Mouse (Mus musculus): ENCODE data around the gene Pa2g4. TPM values are rescaled to one million over a fixed set of nuclear protein-coding genes. Genes with fewer than 3 reads are reported as not detected.

Gene Pa2g4
- total and polyA plus RNA-seq, 3 experiments: 232 to 663 (median 298) TPM

DNA sequence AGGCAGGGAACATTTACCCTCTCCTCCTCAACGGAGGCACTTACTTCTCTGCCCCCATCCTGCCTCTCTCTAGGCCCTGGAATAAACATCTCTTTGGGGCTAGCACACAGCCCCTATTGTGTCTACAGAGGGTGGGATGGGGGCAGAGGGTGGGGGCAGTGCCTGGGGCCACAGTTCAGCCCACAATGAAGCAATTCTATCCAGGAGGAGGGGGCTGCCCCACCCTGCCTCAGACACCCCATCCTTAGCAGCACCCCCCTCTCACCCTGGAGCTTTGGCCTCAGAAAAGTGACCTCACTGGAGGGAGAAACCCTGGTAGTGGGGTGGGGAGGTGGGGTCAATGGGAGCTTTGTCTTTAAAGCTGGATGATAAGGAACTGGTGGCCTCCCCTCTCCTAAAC is 20.8 kb upstream of the Pa2g4 start:
- H3K36me3 ChIP-seq (ENCODE audit: control insufficient read depth in 1 of 2, insufficient read depth in 2 of 2, low read length in 2 of 2): peaks cover 0 to 10% of the 10 kb centered on the region in 2 experiments; a peak in 2 of 4 replicates
- no peaks in the 10 kb centered on the region for H3K9me3 ChIP-seq (replicated peaks; ENCODE audit: insufficient read depth, low read length)
- no peaks in the 10 kb centered on the region for H3K79me2 ChIP-seq (ENCODE audit: control insufficient read depth, insufficient read depth, low read length, poor library complexity)
- H3K27me3 ChIP-seq (ENCODE audit: control insufficient read depth in 1 of 2, insufficient read depth in 2 of 2, low read length in 2 of 2): peaks cover 2 to 6% of the 10 kb centered on the region in 2 experiments
- TF ChIP-seq TAL1 (IDR thresholded peaks at IDR 0.05; ENCODE audit: low read length) (no peak), POLR2A (IDR thresholded peaks at IDR 0.05; ENCODE audit: control insufficient read depth in 1 of 2, insufficient read depth in 1 of 2, low read depth in 1 of 2, low read length in 2 of 2, poor library complexity in 1 of 2) (no peak), JUND (IDR thresholded peaks at IDR 0.05; ENCODE audit: low read depth, low read length) (no peak), TBP (IDR thresholded peaks at IDR 0.05; ENCODE audit: low read depth, low read length) (no peak), GATA1 (IDR thresholded peaks at IDR 0.05; ENCODE audit: low read depth, low read length) (no peak), CHD2 (IDR thresholded peaks at IDR 0.05; ENCODE audit: low read length) (no peak), NELFE (IDR thresholded peaks at IDR 0.05; ENCODE audit: low read depth, low read length) (no peak), SIN3A (IDR thresholded peaks at IDR 0.05; ENCODE audit: low read length) (no peak), MXI1 (IDR thresholded peaks at IDR 0.05; ENCODE audit: low read depth, low read length) (no peak), POLR2AphosphoS2 (IDR thresholded peaks at IDR 0.05; ENCODE audit: low read length) (no peak), E2F4 (IDR thresholded peaks at IDR 0.05; ENCODE audit: borderline replicate concordance, low read depth, low read length) (no peak), POLR2AphosphoS5 (IDR thresholded peaks at IDR 0.05; ENCODE audit: borderline replicate concordance, low read depth, low read length) (no peak), ZMIZ1 (IDR thresholded peaks at IDR 0.05; ENCODE audit: low read depth, low read length) (no peak), BHLHE40 (IDR thresholded peaks at IDR 0.05; ENCODE audit: borderline replicate concordance, low read depth, low read length) (no peak), SMC3 (IDR thresholded peaks at IDR 0.05; ENCODE audit: low read depth, low read length) (no peak), ZNF384 (IDR thresholded peaks at IDR 0.05; ENCODE audit: low read depth, low read length) (no peak), ELF1 (IDR thresholded peaks at IDR 0.05; ENCODE audit: low read depth, low read length) (no peak), MAFK (IDR thresholded peaks at IDR 0.05; ENCODE audit: borderline replicate concordance, low read depth, low read length) (no peak), ZC3H11A (IDR thresholded peaks at IDR 0.05; ENCODE audit: low read depth, low read length) (no peak), MAZ (IDR thresholded peaks at IDR 0.05; ENCODE audit: low read depth, low read length) (no peak)
- no peak overlapping the region for H3K9ac ChIP-seq (ENCODE audit: control insufficient read depth, low read depth, low read length, poor library complexity, severe bottlenecking)
- H3K27ac ChIP-seq (ENCODE audit: control insufficient read depth, low read depth, low read length): no peak overlapping the region
- no peak overlapping the region for H3K4me3 ChIP-seq (ENCODE audit: control insufficient read depth in 1 of 2, insufficient read depth in 1 of 2, low read depth in 2 of 2, low read length in 2 of 2)
- no peak for DNase-seq (ENCODE audit: low read depth, low spot score)
- peaks cover 4 to 12% of the 10 kb centered on the region in 2 experiments for H3K4me1 ChIP-seq (ENCODE audit: control insufficient read depth in 1 of 2, insufficient read depth in 2 of 2, low read length in 2 of 2)

DNA sequence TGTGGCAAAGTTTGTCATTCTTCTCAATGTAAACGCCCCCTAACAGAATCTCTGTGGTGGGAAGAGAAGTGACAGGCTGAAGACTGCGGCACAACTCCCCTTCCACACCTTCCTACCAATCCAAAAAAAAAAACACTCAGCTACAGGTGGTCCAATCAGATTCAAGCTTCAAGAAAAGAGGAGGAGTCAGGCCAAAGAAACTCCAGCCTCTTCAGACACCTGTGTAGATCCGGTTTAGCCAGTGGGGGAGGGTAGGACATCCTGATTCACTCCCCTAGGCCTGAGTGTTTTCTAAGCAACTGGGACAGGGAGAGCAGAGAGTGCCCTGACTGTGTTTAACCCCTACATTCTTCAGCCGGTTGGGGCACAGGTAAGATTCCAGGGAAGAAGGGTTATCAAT is 18.6 kb upstream of the Pa2g4 start:
- H3K9me3 ChIP-seq (replicated peaks; ENCODE audit: insufficient read depth, low read length): no peaks in the 10 kb centered on the region
- H3K9ac ChIP-seq (ENCODE audit: control insufficient read depth, low read depth, low read length, poor library complexity, severe bottlenecking): no peak overlapping the region
- no peak for DNase-seq (ENCODE audit: low read depth, low spot score)
- H3K4me1 ChIP-seq (ENCODE audit: control insufficient read depth in 1 of 2, insufficient read depth in 2 of 2, low read length in 2 of 2): no peaks in the 10 kb centered on the region
- peaks cover 2 to 9% of the 10 kb centered on the region in 2 experiments for H3K27me3 ChIP-seq (ENCODE audit: control insufficient read depth in 1 of 2, insufficient read depth in 2 of 2, low read length in 2 of 2)
- no peak overlapping the region for H3K27ac ChIP-seq (ENCODE audit: control insufficient read depth, low read depth, low read length)
- no peak for TF ChIP-seq GATA1 (IDR thresholded peaks at IDR 0.05; ENCODE audit: low read depth, low read length)
- TF ChIP-seq POLR2AphosphoS2 (IDR thresholded peaks at IDR 0.05; ENCODE audit: low read length): no peak
- no peak for TF ChIP-seq E2F4 (IDR thresholded peaks at IDR 0.05; ENCODE audit: borderline replicate concordance, low read depth, low read length)
- no peak for TF ChIP-seq ZKSCAN1 (IDR thresholded peaks at IDR 0.05; ENCODE audit: low read depth, low read length)
- no peak for TF ChIP-seq POLR2AphosphoS5 (IDR thresholded peaks at IDR 0.05; ENCODE audit: borderline replicate concordance, low read depth, low read length)
- no peak for TF ChIP-seq USF1 (IDR thresholded peaks at IDR 0.05; ENCODE audit: low read depth, low read length)
- no peak for TF ChIP-seq MAFK (IDR thresholded peaks at IDR 0.05; ENCODE audit: borderline replicate concordance, low read depth, low read length)
- TF ChIP-seq CTCF (IDR thresholded peaks at IDR 0.05 in 2 of 3, conservative IDR thresholded peaks at IDR 0.05 in 1 of 3; ENCODE audit: control insufficient read depth in 1 of 3, insufficient read depth in 1 of 3, low read depth in 2 of 3, low read length in 3 of 3, poor library complexity in 1 of 3, severe bottlenecking in 1 of 3): no peak
- no peak for TF ChIP-seq MXI1 (IDR thresholded peaks at IDR 0.05; ENCODE audit: low read depth, low read length)
- no peak for TF ChIP-seq SIN3A (IDR thresholded peaks at IDR 0.05; ENCODE audit: low read length)
- no peak for TF ChIP-seq EP300 (IDR thresholded peaks at IDR 0.05; ENCODE audit: low read depth in 1 of 2, low read length in 2 of 2)
- no peak for TF ChIP-seq BHLHE40 (IDR thresholded peaks at IDR 0.05; ENCODE audit: borderline replicate concordance, low read depth, low read length)
- TF ChIP-seq ZNF384 (IDR thresholded peaks at IDR 0.05; ENCODE audit: low read depth, low read length): no peak
- TF ChIP-seq TBP (IDR thresholded peaks at IDR 0.05; ENCODE audit: low read depth, low read length): no peak
- TF ChIP-seq CHD1 (IDR thresholded peaks at IDR 0.05; ENCODE audit: low read depth, low read length): no peak
- H3K4me3 ChIP-seq (ENCODE audit: control insufficient read depth in 1 of 2, insufficient read depth in 1 of 2, low read depth in 2 of 2, low read length in 2 of 2): no peak overlapping the region
- H3K36me3 ChIP-seq (ENCODE audit: control insufficient read depth in 1 of 2, insufficient read depth in 2 of 2, low read length in 2 of 2): no peaks in the 10 kb centered on the region
- H3K79me2 ChIP-seq (ENCODE audit: control insufficient read depth, insufficient read depth, low read length, poor library complexity): no peaks in the 10 kb centered on the region
